Mouse (Mus musculus) Patski (cell line): Measurements from ENCODE around the gene Tcl1b4. TPM values are rescaled to one million over a fixed set of nuclear protein-coding genes. Genes with fewer than 3 reads are reported as not detected.
"Not testable (repeated sequence)": the region's sequence is repeated elsewhere in the genome, so short reads cannot be mapped to it uniquely, and the experiment has no call there.

Experiments used
- ATAC-seq: fragments of 100-300 bp; one replicate; pipeline ENCODE4 v1.8.0; 2021
- CTCF ChIA-PET: fragments of 350-600 bp; sonication (Branson Sonifier 250); formaldehyde crosslinking; loops from one replicate; lab custom pipeline; 2022; ENCODE audit warnings: inconsistent platforms; lab: Charles Lee
- POLR2A ChIA-PET: fragments of 350-600 bp; sonication (Branson Sonifier 250); formaldehyde crosslinking; loops from one replicate; lab custom pipeline; 2022; ENCODE audit warnings: antibody characterized with exemption, inconsistent platforms; lab: Charles Lee
- DNase-seq: peaks from one replicate; pipeline ENCODE4 v3.0.0-alpha.2; 2011; ENCODE audit warnings: low read depth, low spot score
- H3K27me3 ChIP-seq: fragments of 371-371 bp; one replicate; pipeline ENCODE4 v1.5.1; 2021
- CTCF ChIP-seq: fragments of 100-300 bp; IDR thresholded peaks from one replicate; pipeline ENCODE4 v1.5.1; 2021
- in situ Hi-C: fragments of 300-500 bp; cut with MboI; formaldehyde crosslinking; loops from 3 replicates; pipeline ENCODE4 v1.11.1; 2018; ENCODE audit warnings: low pct_unique_long_range_greater_than_20kb, mixed read lengths
- polyA plus RNA-seq: library from polyadenylated mRNA; unstranded; gene quantifications from one replicate; pipeline ENCODE4 v1.2.3, GENCODE M21; 2021

Tcl1b4 gene
- polyA plus RNA-seq = not detected

DNA sequence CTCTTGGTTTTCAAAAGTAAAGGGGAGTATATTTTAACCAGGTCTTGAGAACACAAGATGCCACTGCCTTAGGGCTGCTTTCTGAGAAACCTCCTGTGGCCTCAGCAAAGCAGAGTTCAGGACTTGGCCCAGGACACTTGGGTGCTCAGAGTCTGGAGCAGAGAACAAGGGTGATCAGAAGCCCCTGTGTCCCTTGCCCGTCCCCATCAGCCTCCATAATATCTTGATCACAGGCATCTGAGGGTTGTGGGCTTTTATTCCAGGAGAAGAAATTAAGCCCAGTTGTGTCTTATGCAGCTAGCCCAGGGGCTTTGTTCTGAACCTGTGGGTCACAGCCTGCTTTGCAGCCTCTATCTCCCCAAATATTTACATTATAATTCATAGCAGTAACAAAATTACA is at the start of gene Tcl1b4:
Tcl1b4 (plus strand) TSS at position 301 of the 400 bp plus-strand sequence.
- in situ Hi-C loops, H3K27me3 ChIP-seq, DNase-seq, CTCF ChIA-PET, POLR2A ChIA-PET, ATAC-seq: not testable (repeated sequence)

DNA sequence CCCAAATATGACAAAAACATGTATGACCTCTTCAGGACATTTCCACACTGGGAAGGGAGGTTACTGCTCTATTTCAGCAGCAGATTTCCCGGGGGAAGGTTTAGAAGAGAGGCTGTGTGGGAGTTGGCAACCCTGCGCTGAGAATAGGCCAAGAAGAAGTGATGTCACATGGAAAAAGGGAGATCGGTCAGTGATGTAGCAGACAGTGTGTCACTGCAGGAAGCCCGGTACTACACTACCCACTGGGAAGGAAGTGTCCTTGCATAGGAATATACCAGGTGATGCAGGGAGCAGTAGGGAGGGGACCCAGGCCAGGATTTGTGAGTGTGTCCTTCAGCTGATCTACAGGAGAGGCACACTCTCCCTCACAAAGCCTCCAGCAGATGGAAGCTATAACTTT is 46.5 kb upstream of the Tcl1b4 start:
- H3K27me3 ChIP-seq, DNase-seq, POLR2A ChIA-PET, ATAC-seq, in situ Hi-C loops, CTCF ChIA-PET: not testable (repeated sequence)

DNA sequence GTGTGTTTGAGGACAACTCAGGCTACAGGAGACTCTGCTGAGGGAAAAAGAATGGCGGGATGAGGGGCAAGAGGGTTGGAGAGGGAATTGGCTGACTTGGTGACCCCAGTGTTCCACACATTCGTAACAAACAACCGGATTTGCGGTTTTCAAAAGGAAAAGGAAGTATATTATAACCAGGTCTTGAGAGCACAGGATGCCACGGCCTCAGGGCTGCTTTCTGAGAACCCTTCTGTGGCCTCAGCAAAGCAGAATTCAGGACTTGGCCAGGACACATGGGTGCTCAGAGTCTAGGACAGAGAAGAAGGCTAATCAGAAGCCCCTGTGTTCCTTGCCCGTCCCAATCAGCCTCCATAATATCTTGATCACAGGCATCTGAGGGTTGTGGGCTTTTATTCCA is 42.9 kb upstream of the Tcl1b4 start:
- DNase-seq (no peak), ATAC-seq (no peak)
- CTCF ChIA-PET = no interaction called here
- H3K27me3 ChIP-seq = no peaks in the 10 kb centered on the region
- POLR2A ChIA-PET = no interaction called here
- TF ChIP-seq CTCF = no peak
- in situ Hi-C loops = no loop called here

DNA sequence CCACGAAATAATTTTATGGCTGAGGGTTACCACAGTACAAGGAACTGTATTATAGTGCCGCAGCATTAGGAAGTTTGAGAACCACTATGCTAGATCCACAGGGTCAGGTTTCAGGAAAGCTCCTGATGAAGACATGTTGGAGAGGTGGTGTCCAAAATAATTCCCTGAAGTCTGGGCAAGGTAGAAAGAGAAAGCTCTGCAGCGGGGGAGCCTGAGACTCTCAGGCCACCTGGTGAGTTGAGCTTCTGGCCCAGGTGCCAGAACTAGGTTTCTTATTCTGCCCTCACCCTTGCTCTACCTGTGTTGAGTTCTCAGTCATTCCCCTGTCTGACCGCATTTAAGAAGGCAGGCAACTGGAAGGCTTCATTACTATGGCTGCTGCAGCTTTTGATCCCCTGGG is 42.4 kb upstream of the Tcl1b4 start, which contains the start of gene Tcl1b1:
Tcl1b1 (plus strand) TSS at position 301 of the 400 bp plus-strand sequence.
- TF ChIP-seq CTCF = no peak
- CTCF ChIA-PET = no interaction called here
- ATAC-seq (no peak), DNase-seq (no peak)
- POLR2A ChIA-PET = no interaction called here
- no peaks in the 10 kb centered on the region for H3K27me3 ChIP-seq
- in situ Hi-C loops = no loop called here

DNA sequence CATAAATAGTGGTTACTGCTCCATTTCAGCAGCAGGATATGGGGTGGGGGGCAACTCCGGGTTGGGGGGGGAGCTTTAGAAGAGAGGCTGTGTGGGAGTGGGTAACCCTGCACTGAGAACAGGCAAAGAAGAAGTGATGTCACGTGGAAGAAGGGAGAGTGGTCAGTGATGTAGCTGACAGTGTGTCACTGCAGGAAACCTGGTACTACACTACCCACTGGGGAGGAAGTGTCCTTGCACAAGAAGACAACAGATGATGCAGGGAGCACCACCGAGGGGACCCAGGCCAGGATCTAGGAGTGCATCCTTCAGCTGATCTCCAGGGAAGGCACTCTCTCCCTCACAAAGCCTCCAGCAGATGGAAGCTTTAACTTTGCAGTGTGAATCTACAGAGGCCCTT is 35.0 kb upstream of the Tcl1b4 start:
- no peak for DNase-seq
- ChIA-PET POLR2A (no interaction called here), CTCF (no interaction called here)
- TF ChIP-seq CTCF = no peak
- peaks cover 10% of the 10 kb centered on the region for H3K27me3 ChIP-seq
- in situ Hi-C loops = no loop called here
- no peak for ATAC-seq

DNA sequence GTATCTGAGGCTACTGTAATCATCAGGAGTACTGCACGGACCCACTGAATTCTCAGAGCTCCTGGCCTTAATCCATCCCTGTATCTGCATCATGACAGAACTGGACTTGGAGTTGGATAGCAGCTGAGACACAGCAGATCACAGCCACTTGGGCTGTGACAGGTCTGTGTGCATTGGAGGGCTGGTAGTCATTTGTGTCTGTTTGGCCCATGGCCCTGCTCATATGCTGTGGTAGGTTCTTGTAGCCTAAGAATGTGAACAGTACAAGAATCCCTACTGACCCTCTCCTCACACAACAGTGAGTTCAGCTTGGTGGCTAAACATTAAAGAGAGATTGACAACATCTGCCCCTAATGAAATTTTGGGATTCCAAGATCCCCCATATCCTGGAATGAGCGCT is 28.4 kb upstream of the Tcl1b4 start:
- in situ Hi-C loops = no loop called here
- TF ChIP-seq CTCF = no peak
- ChIA-PET POLR2A (no interaction called here), CTCF (no interaction called here)
- DNase-seq = no peak
- peaks cover 21% of the 10 kb centered on the region for H3K27me3 ChIP-seq
- no peak for ATAC-seq

DNA sequence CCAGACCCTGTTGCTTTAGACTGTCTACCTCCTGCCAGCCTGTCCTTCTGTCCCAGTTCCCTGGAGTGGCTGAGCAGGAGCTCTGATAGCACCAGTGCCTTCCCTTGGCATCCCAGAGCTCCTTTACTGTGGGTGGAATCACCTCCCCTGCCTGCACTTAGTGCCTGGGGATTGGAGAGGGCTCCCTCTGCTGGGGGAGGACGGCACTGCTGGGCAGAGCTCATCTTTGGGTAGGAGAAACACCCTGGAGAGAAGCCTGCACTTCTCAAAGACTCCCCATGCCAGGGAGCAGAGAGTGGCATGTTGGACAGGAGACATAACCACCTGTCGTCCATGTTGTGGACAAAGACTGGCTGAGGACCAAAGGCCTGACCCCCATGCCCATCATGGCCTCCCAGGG is 27.4 kb upstream of the Tcl1b4 start:
- CTCF ChIA-PET, in situ Hi-C loops, DNase-seq, POLR2A ChIA-PET: not testable (repeated sequence)
- peaks cover 21% of the 10 kb centered on the region for H3K27me3 ChIP-seq
- peak; percentile 65 for ATAC-seq
- peak; percentile 46 for TF ChIP-seq CTCF

DNA sequence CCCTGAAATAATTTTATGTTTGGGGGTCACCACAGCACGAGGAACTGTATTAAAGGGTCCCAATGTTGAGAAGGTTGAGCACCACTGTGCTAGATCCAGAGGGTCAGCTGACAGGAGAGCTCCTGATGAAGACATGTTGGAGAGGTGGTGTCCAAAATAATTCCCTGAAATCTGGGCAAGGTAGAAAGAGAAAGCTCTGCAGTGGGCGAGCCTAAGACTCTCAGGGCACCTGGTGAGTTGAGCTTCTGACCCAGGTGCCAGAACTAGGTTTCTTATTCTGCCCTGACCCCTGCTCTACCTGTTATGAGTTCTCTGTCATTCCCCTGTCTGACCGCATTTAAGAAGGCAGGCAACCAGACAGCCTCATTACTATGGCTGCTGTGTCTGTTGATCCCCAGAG is 25.7 kb upstream of the Tcl1b4 start, which contains the start of gene Tcl1b5:
Tcl1b5 (plus strand) TSS at position 301 of the 400 bp plus-strand sequence.
- peaks cover 11% of the 10 kb centered on the region for H3K27me3 ChIP-seq
- CTCF ChIA-PET, DNase-seq, in situ Hi-C loops, POLR2A ChIA-PET, ATAC-seq: not testable (repeated sequence)

DNA sequence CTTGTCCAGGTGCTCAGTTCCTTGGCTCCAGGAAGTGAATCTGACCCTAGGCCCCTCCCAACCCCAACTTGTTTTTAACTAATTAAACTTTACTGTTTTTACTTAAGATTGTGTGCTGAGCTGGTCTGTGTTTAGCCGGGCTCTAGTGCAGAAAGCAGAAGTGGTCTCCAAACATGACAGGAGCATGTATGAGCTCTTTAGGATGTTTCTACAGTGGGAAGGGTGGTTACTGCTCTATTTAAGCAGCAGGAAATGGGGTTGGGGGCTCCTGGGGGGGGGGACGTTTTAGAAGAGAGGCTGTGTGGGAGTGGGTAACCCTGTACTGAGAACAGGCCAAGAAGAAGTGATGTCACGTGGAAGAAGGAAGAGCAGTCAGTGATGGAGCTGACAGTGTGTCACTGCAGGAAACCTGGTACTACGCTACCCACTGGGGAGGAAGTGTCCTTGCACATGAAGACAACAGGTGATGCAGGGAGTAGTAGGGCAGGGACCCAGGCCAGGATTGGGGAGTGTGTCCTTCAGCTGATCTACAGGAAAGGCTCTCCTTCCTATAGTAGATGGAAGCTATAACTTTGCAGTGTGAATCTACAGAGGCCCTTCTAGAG is 20.6 kb upstream of the Tcl1b4 start:
- DNase-seq, POLR2A ChIA-PET, in situ Hi-C loops, CTCF ChIA-PET, ATAC-seq, H3K27me3 ChIP-seq: not testable (repeated sequence)

DNA sequence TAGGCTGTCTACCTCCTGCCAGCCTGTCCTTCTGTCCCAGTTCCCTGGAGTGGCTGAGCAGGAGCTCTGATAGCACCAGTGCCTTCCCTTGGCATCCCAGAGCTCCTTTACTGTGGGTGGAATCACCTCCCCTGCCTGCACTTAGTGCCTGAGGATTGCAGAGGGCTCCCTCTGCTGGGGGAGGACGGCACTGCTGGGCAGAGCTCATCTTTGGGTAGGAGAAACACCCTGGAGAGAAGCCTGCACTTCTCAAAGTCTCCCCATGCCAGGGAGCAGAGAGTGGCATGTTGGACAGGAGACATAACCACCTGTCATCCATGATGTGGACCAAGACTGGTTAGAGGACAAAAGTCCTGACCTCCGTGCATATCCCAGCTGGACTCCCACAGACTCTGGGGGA is 12.8 kb upstream of the Tcl1b4 start:
- CTCF ChIA-PET, H3K27me3 ChIP-seq, DNase-seq, in situ Hi-C loops, ATAC-seq, POLR2A ChIA-PET: not testable (repeated sequence)
- TF ChIP-seq CTCF = peak; percentile 37

DNA sequence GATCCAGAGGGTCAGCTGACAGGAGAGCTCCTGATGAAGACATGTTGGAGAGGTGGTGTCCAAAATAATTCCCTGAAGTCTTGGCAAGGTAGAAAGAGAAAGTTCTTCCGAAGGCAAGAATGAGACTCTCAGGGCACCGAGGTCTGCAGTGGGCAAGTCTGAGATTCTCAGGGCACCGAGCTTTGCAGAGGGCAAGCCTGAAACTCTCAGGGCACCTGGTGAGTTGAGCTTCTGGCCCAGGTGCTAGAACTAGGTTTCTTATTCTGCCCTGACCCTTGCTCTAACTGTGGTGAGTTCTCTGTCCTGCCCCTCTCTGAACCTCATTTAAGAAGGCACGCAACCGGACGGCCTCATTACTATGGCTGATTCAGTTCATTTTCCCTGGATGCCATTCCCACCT is 11.0 kb upstream of the Tcl1b4 start, which contains the start of gene Tcl1b3:
Tcl1b3 (plus strand) TSS at position 301 of the 400 bp plus-strand sequence.
- H3K27me3 ChIP-seq, POLR2A ChIA-PET, ATAC-seq, CTCF ChIA-PET, in situ Hi-C loops, DNase-seq: not testable (repeated sequence)

DNA sequence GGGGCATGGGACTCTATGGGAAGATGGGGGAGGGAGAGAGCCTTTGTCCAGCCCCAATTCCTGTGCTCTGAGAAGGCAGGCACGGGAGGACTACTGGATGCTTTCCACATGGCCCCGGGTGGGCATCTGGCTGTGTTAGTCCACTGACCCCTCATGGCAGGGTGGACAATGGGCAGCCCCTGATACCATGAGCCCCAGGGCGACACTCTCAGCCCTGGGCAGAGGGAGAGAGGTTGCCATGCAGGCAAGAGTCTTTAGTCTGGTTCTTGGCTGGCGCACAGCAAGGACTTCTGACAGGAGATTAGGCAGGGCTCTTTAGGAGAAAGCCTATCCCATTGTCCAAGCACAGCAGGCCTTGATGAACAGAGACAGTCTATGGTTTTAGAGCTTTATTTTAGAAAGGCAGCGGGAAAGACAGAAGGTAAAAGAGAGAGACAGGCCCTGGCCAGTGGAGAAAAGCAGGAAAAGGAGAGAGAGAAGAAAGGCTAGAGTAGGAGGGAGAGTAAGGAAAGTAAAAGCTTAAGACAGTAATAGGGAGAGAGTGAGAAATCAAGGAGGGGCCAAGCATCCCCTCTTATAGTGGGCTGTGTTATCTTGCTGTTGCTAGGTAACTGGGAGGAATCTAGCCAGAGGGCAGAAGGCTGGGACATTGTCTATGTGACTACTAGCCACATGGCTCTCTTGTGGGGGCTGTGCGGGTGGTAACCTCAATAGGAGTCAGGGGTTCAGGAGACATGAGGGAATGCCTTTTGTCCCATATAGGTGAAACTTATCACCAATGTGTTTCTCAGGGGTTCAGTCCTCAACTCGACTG is 1.9 kb upstream of the Tcl1b4 start:
- POLR2A ChIA-PET, in situ Hi-C loops, H3K27me3 ChIP-seq, CTCF ChIA-PET, ATAC-seq, DNase-seq: not testable (repeated sequence)
